Mouse (Mus musculus): ENCODE measurements around the gene Stard3. TPM values are rescaled to one million over a fixed set of nuclear protein-coding genes. Genes with fewer than 3 reads are reported as not detected.

Gene Stard3
- polyA plus RNA-seq, 1 experiment from 2014 or later = 52.8 TPM

DNA sequence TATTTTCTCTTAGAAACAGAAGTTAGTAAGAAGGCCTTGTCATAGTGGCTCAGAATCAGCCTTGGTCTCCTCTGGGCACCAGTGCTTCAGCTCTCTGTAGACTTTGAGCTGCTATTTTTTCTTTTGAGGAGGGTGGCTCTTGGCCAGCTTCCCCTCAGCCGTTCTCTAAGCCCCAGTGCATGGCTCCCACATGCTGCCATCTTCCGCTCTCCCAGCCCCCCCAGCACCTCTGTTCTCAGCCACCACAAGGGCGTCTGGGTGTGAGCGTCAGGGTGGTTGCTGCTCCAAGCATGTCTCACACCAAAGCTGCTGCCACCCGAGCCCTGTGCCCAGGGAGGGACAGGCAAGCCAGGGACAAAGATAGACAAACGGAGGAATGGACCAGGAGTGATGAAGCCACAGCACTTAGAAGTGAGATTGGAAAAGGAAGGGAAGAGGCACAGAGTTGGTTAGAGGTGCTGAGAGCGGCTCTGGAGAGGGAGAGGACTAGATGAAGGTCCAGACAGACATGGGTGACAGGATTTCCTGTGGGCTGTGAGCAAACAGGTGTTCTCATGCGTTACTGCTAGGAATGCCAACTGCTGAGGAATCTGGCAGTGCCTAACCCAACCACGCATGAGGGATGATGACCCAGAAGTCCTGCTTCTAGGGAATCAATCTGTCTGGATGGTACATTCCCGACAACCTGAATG lies 9.1 kb downstream of the Stard3 start:
- Histone ChIP-seq H3K4me1 (replicated peaks; ENCODE audit: control insufficient read depth, insufficient read depth, low read length) (peaks cover 29% of the 10 kb centered on the region), H3K27ac (ENCODE audit: low read length) (peak overlapping the region; percentile 42), H3K9me3 (ENCODE audit: control insufficient read depth, low read length) (no peaks in the 10 kb centered on the region), H3K27me3 (replicated peaks; ENCODE audit: control insufficient read depth, insufficient read depth, low read length) (no peaks in the 10 kb centered on the region), H3K9ac (replicated peaks; ENCODE audit: low read depth, low read length) (no peak overlapping the region; the same call in 1 of the 2 replicates), H3K36me3 (ENCODE audit: control insufficient read depth, insufficient read depth) (no peaks in the 10 kb centered on the region), H3K4me3 (replicated peaks; ENCODE audit: low read length) (no peak overlapping the region), H3K4me2 (ENCODE audit: low read length) (no peak overlapping the region)
- no peak for ATAC-seq
- WGBS = 64% methylated on average over 10 of the region's 10 CpGs

DNA sequence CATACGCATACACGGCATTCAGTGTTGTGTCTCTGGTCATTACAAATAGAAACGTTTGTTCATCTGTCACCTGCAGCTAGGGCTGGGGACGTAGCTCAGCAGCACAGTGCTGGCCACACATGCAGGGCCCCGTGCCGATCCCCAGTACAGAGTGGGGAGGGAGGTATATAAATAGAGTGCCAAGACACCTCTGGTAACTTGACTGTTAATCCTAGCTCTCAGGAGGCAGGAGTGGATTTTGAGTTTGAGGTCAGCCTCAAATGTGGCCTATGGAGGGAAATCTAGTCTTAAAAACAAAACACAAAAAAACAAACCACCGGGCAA lies 9.7 kb downstream of the Stard3 start:
- H3K36me3 ChIP-seq (ENCODE audit: control insufficient read depth, insufficient read depth) = no peaks in the 10 kb centered on the region
- H3K4me2 ChIP-seq (ENCODE audit: low read length) = no peak overlapping the region
- no peak for ATAC-seq
- H3K9me3 ChIP-seq (ENCODE audit: control insufficient read depth, low read length) = no peaks in the 10 kb centered on the region
- H3K27me3 ChIP-seq (replicated peaks; ENCODE audit: control insufficient read depth, insufficient read depth, low read length) = no peaks in the 10 kb centered on the region
- H3K4me3 ChIP-seq (replicated peaks; ENCODE audit: low read length) = no peak overlapping the region
- H3K9ac ChIP-seq (replicated peaks; ENCODE audit: low read depth, low read length) = no peak overlapping the region
- WGBS = 80% methylated on average over 7 of the region's 7 CpGs
- peaks cover 30% of the 10 kb centered on the region for H3K4me1 ChIP-seq (replicated peaks; ENCODE audit: control insufficient read depth, insufficient read depth, low read length)
- no peak overlapping the region; the same call in 1 of the 2 replicates for H3K27ac ChIP-seq (ENCODE audit: low read length)

DNA sequence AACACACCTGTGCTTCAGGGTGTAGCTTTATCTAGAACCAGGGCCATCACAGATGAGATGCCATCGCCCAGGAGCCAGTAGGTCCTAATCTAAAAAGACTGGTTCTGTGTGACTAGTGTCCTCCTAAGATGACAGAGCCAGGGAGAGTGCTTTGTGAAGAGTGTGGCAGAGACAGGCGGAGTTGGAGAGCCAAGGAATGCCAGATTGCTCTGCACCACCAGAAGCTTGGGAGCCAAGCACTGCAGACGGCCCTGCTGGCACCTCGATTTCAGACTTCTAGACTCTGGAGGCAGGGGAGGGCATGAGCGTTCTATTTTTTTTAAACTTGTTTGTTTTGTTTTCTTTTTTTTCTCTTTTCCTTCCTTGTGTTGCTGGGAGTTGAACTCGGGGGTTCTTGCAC lies 11.2 kb downstream of the Stard3 start:
- Histone ChIP-seq H3K9me3 (ENCODE audit: control insufficient read depth, low read length) (no peaks in the 10 kb centered on the region), H3K27me3 (replicated peaks; ENCODE audit: control insufficient read depth, insufficient read depth, low read length) (no peaks in the 10 kb centered on the region), H3K9ac (replicated peaks; ENCODE audit: low read depth, low read length) (no peak overlapping the region), H3K27ac (ENCODE audit: low read length) (peak overlapping the region; percentile 79), H3K4me1 (replicated peaks; ENCODE audit: control insufficient read depth, insufficient read depth, low read length) (peaks cover 32% of the 10 kb centered on the region), H3K36me3 (ENCODE audit: control insufficient read depth, insufficient read depth) (no peaks in the 10 kb centered on the region), H3K4me2 (ENCODE audit: low read length) (no peak overlapping the region), H3K4me3 (replicated peaks; ENCODE audit: low read length) (no peak overlapping the region)
- ATAC-seq = peak; percentile 59; the same call in 1 of the 2 replicates
- 66% methylated on average over 6 of the region's 6 CpGs for WGBS

DNA sequence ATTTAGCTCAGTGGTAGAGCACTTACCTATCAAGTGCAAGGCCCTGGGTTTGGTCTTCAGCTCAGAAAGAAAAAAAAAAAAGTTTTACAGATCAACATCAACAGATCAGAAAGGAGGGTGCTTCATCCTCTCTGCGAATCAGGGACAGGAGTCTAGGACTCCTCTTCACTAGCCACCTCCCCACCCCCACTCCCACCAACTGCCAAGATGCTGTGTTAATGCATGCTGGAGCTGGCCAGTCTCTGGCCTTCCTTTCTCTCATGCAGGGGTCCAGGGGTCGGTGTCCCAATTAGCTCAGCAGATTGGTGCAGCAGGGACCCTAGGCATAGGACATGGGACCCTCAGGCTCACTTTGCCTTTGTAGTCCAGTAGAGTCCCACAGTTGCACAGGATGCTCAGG lies 12.4 kb downstream of the Stard3 start:
- Histone ChIP-seq H3K4me2 (ENCODE audit: low read length) (no peak overlapping the region), H3K27ac (ENCODE audit: low read length) (peak overlapping the region; percentile 60), H3K4me1 (replicated peaks; ENCODE audit: control insufficient read depth, insufficient read depth, low read length) (peaks cover 32% of the 10 kb centered on the region), H3K9ac (replicated peaks; ENCODE audit: low read depth, low read length) (no peak overlapping the region), H3K27me3 (replicated peaks; ENCODE audit: control insufficient read depth, insufficient read depth, low read length) (no peaks in the 10 kb centered on the region), H3K4me3 (replicated peaks; ENCODE audit: low read length) (no peak overlapping the region), H3K9me3 (ENCODE audit: control insufficient read depth, low read length) (no peaks in the 10 kb centered on the region), H3K36me3 (ENCODE audit: control insufficient read depth, insufficient read depth) (peaks cover 5% of the 10 kb centered on the region; the same call in 1 of the 2 replicates)
- 71% methylated on average over 2 of the region's 2 CpGs for WGBS
- ATAC-seq = no peak

DNA sequence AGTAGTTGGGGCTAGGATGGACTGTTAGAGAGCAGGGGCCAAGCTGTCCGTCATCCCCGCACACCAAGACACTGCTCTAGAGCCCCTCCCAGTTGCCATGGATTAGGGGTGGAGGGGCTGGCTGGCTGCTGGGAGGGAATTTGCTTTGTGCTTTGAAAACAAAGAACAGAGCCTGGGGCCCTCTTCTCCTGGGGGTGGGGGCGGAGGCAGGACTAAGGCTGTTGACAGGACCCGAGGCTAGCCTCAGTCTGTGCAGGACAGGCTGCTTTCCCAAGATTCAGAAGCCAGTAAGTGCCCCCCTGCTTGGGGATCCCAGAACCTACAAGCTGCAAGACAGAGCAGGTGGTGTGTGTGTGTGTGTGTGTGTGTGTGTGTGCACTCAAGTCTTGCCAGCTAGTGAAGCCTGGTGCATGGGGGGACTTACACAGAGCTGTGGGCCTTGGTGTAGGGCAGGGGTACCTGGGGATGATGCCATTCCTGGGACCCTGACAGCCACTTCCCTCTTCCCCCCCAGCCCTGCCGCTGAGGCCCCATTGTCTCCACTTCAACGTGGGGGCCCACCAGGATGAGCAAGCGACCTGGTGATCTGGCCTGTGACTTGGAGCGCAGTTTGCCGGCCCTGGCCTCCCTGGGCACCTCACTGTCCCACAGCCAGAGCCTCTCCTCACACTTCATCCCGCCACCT lies 13.5 kb downstream of the Stard3 start:
- Histone ChIP-seq H3K9me3 (ENCODE audit: control insufficient read depth, low read length) (no peaks in the 10 kb centered on the region), H3K4me3 (replicated peaks; ENCODE audit: low read length) (no peak overlapping the region), H3K36me3 (ENCODE audit: control insufficient read depth, insufficient read depth) (peaks cover 11% of the 10 kb centered on the region), H3K9ac (replicated peaks; ENCODE audit: low read depth, low read length) (peak overlapping the region; percentile 19; the same call in 1 of the 2 replicates), H3K27ac (ENCODE audit: low read length) (peak overlapping the region; percentile 62), H3K27me3 (replicated peaks; ENCODE audit: control insufficient read depth, insufficient read depth, low read length) (no peaks in the 10 kb centered on the region), H3K4me2 (ENCODE audit: low read length) (no peak overlapping the region; the same call in 1 of the 2 replicates), H3K4me1 (replicated peaks; ENCODE audit: control insufficient read depth, insufficient read depth, low read length) (peaks cover 32% of the 10 kb centered on the region)
- 29% methylated on average over 10 of the region's 10 CpGs for WGBS
- peak; percentile 73 for ATAC-seq

DNA sequence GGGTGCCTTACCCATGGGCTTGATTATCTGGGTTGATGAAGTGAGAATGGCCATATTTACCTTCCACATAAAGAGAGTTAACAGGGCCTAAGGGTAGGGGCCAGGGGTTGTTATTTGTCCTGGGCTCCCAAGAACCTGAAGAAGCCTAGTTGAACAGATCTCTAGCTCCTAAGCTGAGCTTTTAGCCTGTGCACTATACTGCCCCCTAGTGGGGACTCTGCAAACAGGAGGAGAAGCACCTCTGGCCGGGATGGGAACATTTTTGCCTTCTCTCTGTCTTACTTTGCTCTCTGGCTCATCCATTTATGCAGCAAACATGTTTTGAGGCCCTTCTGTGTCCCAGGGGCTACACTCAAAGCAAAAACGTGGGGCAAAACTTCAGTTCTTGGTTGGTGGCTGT lies 14.2 kb downstream of the Stard3 start:
- ATAC-seq = no peak
- 8% methylated on average over 2 of the region's 2 CpGs for WGBS
- H3K4me2 ChIP-seq (ENCODE audit: low read length) = no peak overlapping the region
- no peak overlapping the region for H3K9ac ChIP-seq (replicated peaks; ENCODE audit: low read depth, low read length)
- peak overlapping the region; percentile 62 for H3K27ac ChIP-seq (ENCODE audit: low read length)
- H3K4me3 ChIP-seq (replicated peaks; ENCODE audit: low read length) = no peak overlapping the region
- H3K4me1 ChIP-seq (replicated peaks; ENCODE audit: control insufficient read depth, insufficient read depth, low read length) = peaks cover 28% of the 10 kb centered on the region
- no peaks in the 10 kb centered on the region for H3K9me3 ChIP-seq (ENCODE audit: control insufficient read depth, low read length)
- H3K27me3 ChIP-seq (replicated peaks; ENCODE audit: control insufficient read depth, insufficient read depth, low read length) = no peaks in the 10 kb centered on the region
- peaks cover 17% of the 10 kb centered on the region for H3K36me3 ChIP-seq (ENCODE audit: control insufficient read depth, insufficient read depth)

DNA sequence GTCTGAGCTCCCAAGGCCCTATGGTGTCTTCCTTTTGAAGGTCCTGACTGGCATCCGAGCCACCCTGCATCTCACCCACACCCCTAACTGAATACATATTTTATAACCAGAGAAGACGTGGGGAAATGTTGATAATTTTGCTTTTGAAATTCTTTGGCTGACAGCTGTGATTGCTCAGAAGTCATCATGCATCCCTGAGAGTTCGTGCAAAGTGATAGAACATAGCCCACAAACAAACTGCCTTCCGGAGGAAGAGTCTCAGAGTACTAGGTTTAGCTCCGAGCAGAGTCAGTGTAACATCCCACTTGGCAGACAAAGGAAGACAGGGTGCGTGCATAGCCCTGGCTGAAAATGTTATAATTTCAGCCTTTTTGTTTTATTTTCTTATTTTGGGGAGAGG lies 15.1 kb downstream of the Stard3 start:
- Histone ChIP-seq H3K27me3 (replicated peaks; ENCODE audit: control insufficient read depth, insufficient read depth, low read length) (no peaks in the 10 kb centered on the region), H3K9me3 (ENCODE audit: control insufficient read depth, low read length) (no peaks in the 10 kb centered on the region), H3K27ac (ENCODE audit: low read length) (peak overlapping the region; percentile 31), H3K4me3 (replicated peaks; ENCODE audit: low read length) (no peak overlapping the region), H3K36me3 (ENCODE audit: control insufficient read depth, insufficient read depth) (peaks cover 20% of the 10 kb centered on the region), H3K4me2 (ENCODE audit: low read length) (peak overlapping the region; percentile 2; the same call in 1 of the 2 replicates), H3K4me1 (replicated peaks; ENCODE audit: control insufficient read depth, insufficient read depth, low read length) (peaks cover 25% of the 10 kb centered on the region), H3K9ac (replicated peaks; ENCODE audit: low read depth, low read length) (no peak overlapping the region)
- ATAC-seq = no peak
- WGBS = 79% methylated on average over 6 of the region's 6 CpGs

DNA sequence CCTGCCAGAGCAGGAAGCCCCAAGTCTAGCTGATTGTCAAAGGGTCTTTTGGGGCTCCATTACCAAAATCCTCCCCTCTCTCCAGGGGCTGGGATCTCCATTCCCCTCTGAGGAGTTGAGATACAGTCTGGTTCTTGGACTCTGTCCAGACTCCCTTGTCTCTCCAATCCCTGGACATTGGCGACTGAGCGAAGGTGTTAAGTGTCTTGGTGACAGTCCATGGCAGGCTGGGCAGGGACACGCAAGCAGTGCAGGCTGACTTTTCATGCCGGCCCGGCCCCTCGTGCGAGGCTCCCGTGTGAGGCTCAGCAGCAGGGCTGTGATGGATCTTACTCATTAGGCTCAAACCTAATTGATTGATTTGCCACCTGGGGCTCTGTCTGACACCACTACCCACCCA lies 16.1 kb downstream of the Stard3 start:
- Histone ChIP-seq H3K27me3 (replicated peaks; ENCODE audit: control insufficient read depth, insufficient read depth, low read length) (no peaks in the 10 kb centered on the region), H3K36me3 (ENCODE audit: control insufficient read depth, insufficient read depth) (peaks cover 23% of the 10 kb centered on the region), H3K4me1 (replicated peaks; ENCODE audit: control insufficient read depth, insufficient read depth, low read length) (peaks cover 25% of the 10 kb centered on the region), H3K4me3 (replicated peaks; ENCODE audit: low read length) (no peak overlapping the region), H3K27ac (ENCODE audit: low read length) (peak overlapping the region; percentile 39), H3K4me2 (ENCODE audit: low read length) (no peak overlapping the region), H3K9me3 (ENCODE audit: control insufficient read depth, low read length) (no peaks in the 10 kb centered on the region), H3K9ac (replicated peaks; ENCODE audit: low read depth, low read length) (no peak overlapping the region)
- ATAC-seq = 0 out of 2 replicates have a peak, but pooled peaks have one; percentile 9
- whole genome bisulfite sequencing = 70% methylated on average over 8 of the region's 8 CpGs

DNA sequence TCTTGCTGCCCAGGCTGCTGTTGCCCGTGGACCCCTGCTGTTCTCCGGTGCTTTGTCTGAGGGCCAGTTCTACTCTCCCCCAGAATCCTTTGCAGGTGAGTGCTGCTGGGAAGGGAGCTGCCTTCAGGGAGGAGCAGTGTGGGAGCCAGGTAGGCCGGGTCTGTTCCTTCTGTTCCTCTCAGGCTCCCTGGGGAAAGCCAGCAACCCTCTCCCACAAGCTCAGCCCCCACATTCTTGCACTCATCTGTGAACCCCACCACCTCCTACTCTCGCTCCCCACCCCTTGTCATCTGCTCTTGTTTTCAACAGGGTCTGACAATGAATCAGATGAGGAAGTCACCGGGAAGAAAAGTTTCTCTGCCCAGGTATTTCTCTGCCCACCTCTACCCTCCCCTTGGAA lies 18.6 kb downstream of the Stard3 start:
- 70% methylated on average over 5 of the region's 5 CpGs for WGBS
- H3K9ac ChIP-seq (replicated peaks; ENCODE audit: low read depth, low read length) = no peak overlapping the region
- peaks cover 23% of the 10 kb centered on the region for H3K36me3 ChIP-seq (ENCODE audit: control insufficient read depth, insufficient read depth)
- no peak overlapping the region for H3K4me2 ChIP-seq (ENCODE audit: low read length)
- no peaks in the 10 kb centered on the region for H3K27me3 ChIP-seq (replicated peaks; ENCODE audit: control insufficient read depth, insufficient read depth, low read length)
- H3K4me3 ChIP-seq (replicated peaks; ENCODE audit: low read length) = no peak overlapping the region
- H3K27ac ChIP-seq (ENCODE audit: low read length) = no peak overlapping the region
- H3K9me3 ChIP-seq (ENCODE audit: control insufficient read depth, low read length) = no peaks in the 10 kb centered on the region
- H3K4me1 ChIP-seq (replicated peaks; ENCODE audit: control insufficient read depth, insufficient read depth, low read length) = peaks cover 17% of the 10 kb centered on the region
- no peak for ATAC-seq
